Mouse (Mus musculus): Measurements from ENCODE around the gene Tmod1.

Tmod1 gene

GRCm38 (mm10) chr4:46089524-46090125 is 50.9 kb downstream of the Tmod1 start:
- no peak for DNase-seq (ENCODE audit: low spot score)

- peak; percentile 57 for DNase-seq (ENCODE audit: low spot score)
Measured at GRCm38 (mm10) chr4:46092429-46093076, 53.8 kb downstream of the Tmod1 start.

GRCm38 (mm10) chr4:46094916-46095825 is 56.4 kb downstream of the Tmod1 start:
- no peak for DNase-seq (ENCODE audit: low spot score)

GRCm38 (mm10) chr4:46095826-46096159 is 57.1 kb downstream of the Tmod1 start:
- DNase-seq (ENCODE audit: low spot score) = no peak

- DNase-seq (ENCODE audit: low spot score) = no peak
Measured at GRCm38 (mm10) chr4:46096546-46096945, 57.8 kb downstream of the Tmod1 start.

GRCm38 (mm10) chr4:46097591-46097990 is 58.9 kb downstream of the Tmod1 start:
- DNase-seq (ENCODE audit: low spot score) = no peak

GRCm38 (mm10) chr4:46099132-46099531 is 60.4 kb downstream of the Tmod1 start:
- no peak for DNase-seq (ENCODE audit: low spot score)

GRCm38 (mm10) chr4:46100539-46100938 is 61.8 kb downstream of the Tmod1 start:
- DNase-seq (ENCODE audit: low spot score) = no peak

GRCm38 (mm10) chr4:46101211-46101711 is 62.5 kb downstream of the Tmod1 start:
- DNase-seq (ENCODE audit: low spot score) = no peak

GRCm38 (mm10) chr4:46102078-46102769 is 63.5 kb downstream of the Tmod1 start:
- no peak for DNase-seq (ENCODE audit: low spot score)

- DNase-seq (ENCODE audit: low spot score) = no peak
Measured at GRCm38 (mm10) chr4:46110084-46110483, 71.3 kb downstream of the Tmod1 start.

- DNase-seq (ENCODE audit: low spot score) = no peak
Measured at GRCm38 (mm10) chr4:46111361-46111760, 72.6 kb downstream of the Tmod1 start.

GRCm38 (mm10) chr4:46115308-46115707 is 76.6 kb downstream of the Tmod1 start:
- no peak for DNase-seq (ENCODE audit: low spot score)

- DNase-seq (ENCODE audit: low spot score) = no peak
Measured at GRCm38 (mm10) chr4:46116544-46117175, 77.9 kb downstream of the Tmod1 start.

GRCm38 (mm10) chr4:46117536-46117935 is 78.8 kb downstream of the Tmod1 start:
- no peak for DNase-seq (ENCODE audit: low spot score)

- no peak for DNase-seq (ENCODE audit: low spot score)
Measured at GRCm38 (mm10) chr4:46119514-46120094, 80.9 kb downstream of the Tmod1 start.

GRCm38 (mm10) chr4:46120767-46121166 is 82.0 kb downstream of the Tmod1 start:
- no peak for DNase-seq (ENCODE audit: low spot score)

- DNase-seq (ENCODE audit: low spot score) = no peak
Measured at GRCm38 (mm10) chr4:46123358-46123757, 84.6 kb downstream of the Tmod1 start.

- DNase-seq (ENCODE audit: low spot score) = peak; percentile 65
Measured at GRCm38 (mm10) chr4:46126541-46126940, 87.8 kb downstream of the Tmod1 start.

GRCm38 (mm10) chr4:46129311-46130004 is 90.7 kb downstream of the Tmod1 start:
- DNase-seq (ENCODE audit: low spot score) = no peak

- peak; percentile 55 for DNase-seq (ENCODE audit: low spot score)
Measured at GRCm38 (mm10) chr4:46130221-46130620, 91.5 kb downstream of the Tmod1 start.

Measured in urinary bladder, postnatal 14 days (tissue).